ENCODE assay signal across 24 mouse cellular contexts in the genomic region with DNA sequence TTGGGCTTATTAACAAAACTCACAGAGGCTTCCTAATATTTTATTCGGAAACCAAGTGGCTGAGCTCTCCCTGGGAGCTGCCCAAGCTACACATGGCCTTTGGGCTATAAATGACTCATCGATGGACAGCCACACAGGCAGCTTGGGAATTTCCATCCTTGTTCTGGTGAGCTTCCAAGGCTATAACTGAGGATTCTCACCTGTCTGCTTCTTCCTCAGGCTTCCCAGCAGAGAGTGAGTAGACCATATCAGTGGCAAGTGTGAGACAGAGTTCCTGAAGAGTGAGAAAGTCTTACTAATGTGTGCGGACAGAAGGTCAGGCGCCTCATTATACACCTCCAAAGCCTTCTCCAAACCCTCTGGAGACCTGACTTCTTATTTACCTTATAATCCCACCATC.
A peak's percentile ranks its signal among the peaks of the same experiment; 100 is the strongest.
DNase-seq lines count a peak whose midpoint lies in the region; ATAC-seq and TF ChIP-seq lines count a peak whose summit lies in the region.
"Had no signal": no experiment of that assay in that cellular context is flagged by ENCODE, and none has a peak within 500 bp of the region (broad histone marks: within the 10 kb centered on the region; RNA-seq: fewer than 3 reads in every experiment).

No protein-coding gene starts in this region.

- DNase-seq in 3T3-L1 (ENCODE audit: low read depth, low spot score), result peak; percentile 93
- peak; percentile 26 for DNase-seq in gonadal fat pad, adult 2 months (ENCODE audit: low read depth)
- DNase-seq in forebrain, postnatal 0 days, result no peak
- no peak for DNase-seq in ovary, postnatal 14 days (ENCODE audit: low spot score)
- no peak for DNase-seq in urinary bladder, postnatal 14 days (ENCODE audit: low spot score)
- DNase-seq in cerebellum, postnatal 14 days, result no peak
- DNase-seq: adrenal gland, postnatal 36 days; cerebellum, adult 8-10 months; heart, adult 11 months; heart, postnatal 14 days; lung, adult 2 months; lung, postnatal 14 days had no signal

- no peak overlapping the region for H3K4me2 ChIP-seq in forebrain, postnatal 0 days (ENCODE audit: low read depth)
- H3K4me2 ChIP-seq: embryonic facial prominence, embryonic 15.5 days; heart, embryonic 13.5 days; hindbrain, embryonic 12.5 days; limb, embryonic 13.5 days; liver, embryonic 12.5 days; midbrain, embryonic 13.5 days; neural tube, embryonic 12.5 days had no signal

- H3K9ac ChIP-seq in forebrain, postnatal 0 days, result no peak overlapping the region
- H3K9ac ChIP-seq: embryonic facial prominence, embryonic 15.5 days; heart, embryonic 13.5 days; hindbrain, embryonic 12.5 days; limb, embryonic 13.5 days; liver, embryonic 12.5 days; midbrain, embryonic 13.5 days; neural tube, embryonic 12.5 days had no signal

- H3K4me1 ChIP-seq in forebrain, postnatal 0 days (ENCODE audit: insufficient read depth), result no peaks in the 10 kb centered on the region
- H3K4me1 ChIP-seq: embryonic facial prominence, embryonic 15.5 days; heart, embryonic 13.5 days; hindbrain, embryonic 12.5 days; limb, embryonic 13.5 days; liver, embryonic 12.5 days; midbrain, embryonic 13.5 days; neural tube, embryonic 12.5 days had no signal

- no peaks in the 10 kb centered on the region for H3K36me3 ChIP-seq in forebrain, postnatal 0 days (ENCODE audit: insufficient read depth)
- H3K36me3 ChIP-seq: embryonic facial prominence, embryonic 15.5 days; G1E; heart, embryonic 13.5 days; hindbrain, embryonic 12.5 days; limb, embryonic 13.5 days; liver, embryonic 12.5 days; midbrain, embryonic 13.5 days; neural tube, embryonic 12.5 days had no signal

- H3K4me3 ChIP-seq in forebrain, postnatal 0 days (ENCODE audit: low read depth, low read length), result no peak overlapping the region
- H3K4me3 ChIP-seq: embryonic facial prominence, embryonic 15.5 days; heart, embryonic 13.5 days; hindbrain, embryonic 12.5 days; limb, embryonic 13.5 days; liver, embryonic 12.5 days; megakaryocyte, embryonic 14.5 days; midbrain, embryonic 13.5 days; neural tube, embryonic 12.5 days had no signal

- no peak overlapping the region for H3K27ac ChIP-seq in forebrain, postnatal 0 days (ENCODE audit: low read depth, low read length)
- H3K27ac ChIP-seq: embryonic facial prominence, embryonic 15.5 days; heart, embryonic 13.5 days; hindbrain, embryonic 12.5 days; limb, embryonic 13.5 days; liver, embryonic 12.5 days; midbrain, embryonic 13.5 days; neural tube, embryonic 12.5 days had no signal

- TF ChIP-seq CTCF in forebrain, postnatal 0 days (IDR thresholded peaks at IDR 0.05; ENCODE audit: low read depth), result no peak

- ATAC-seq in CD4-positive, CD25-positive, alpha-beta regulatory T cell, adult 4 months, result peak; percentile 0
- ATAC-seq in activated CD4-positive, CD25-positive, alpha-beta regulatory T cell, adult 4 months, result peak; percentile 1
- ATAC-seq in forebrain, postnatal 0 days, result no peak
- ATAC-seq: intestine, postnatal 0 days; liver, embryonic 12.5 days; midbrain, embryonic 13.5 days had no signal

- 93% methylated on average over 4 of the region's 4 CpGs for WGBS in forebrain, postnatal 0 days

- H3K9me3 ChIP-seq in forebrain, postnatal 0 days (ENCODE audit: low read length), result no peaks in the 10 kb centered on the region
- H3K9me3 ChIP-seq: embryonic facial prominence, embryonic 15.5 days; G1E; heart, embryonic 13.5 days; hindbrain, embryonic 12.5 days; limb, embryonic 13.5 days; liver, embryonic 12.5 days; megakaryocyte, embryonic 14.5 days; midbrain, embryonic 13.5 days; neural tube, embryonic 12.5 days had no signal

- no peaks in the 10 kb centered on the region for H3K27me3 ChIP-seq in forebrain, postnatal 0 days (ENCODE audit: insufficient read depth, low read length)
- H3K27me3 ChIP-seq: embryonic facial prominence, embryonic 15.5 days; heart, embryonic 13.5 days; hindbrain, embryonic 12.5 days; limb, embryonic 13.5 days; liver, embryonic 12.5 days; megakaryocyte, embryonic 14.5 days; midbrain, embryonic 13.5 days; neural tube, embryonic 12.5 days had no signal

Comparison
In these comparisons a context has a peak if more than half of its experiments do, and no peak if none do; other contexts are left out.
1. DNase-seq: peak in 3T3-L1 (single experiment) and gonadal fat pad, adult 2 months (single experiment); none in forebrain, postnatal 0 days (single experiment), ovary, postnatal 14 days (single experiment), urinary bladder, postnatal 14 days (single experiment) and cerebellum, postnatal 14 days (0 of 2).